Mouse (Mus musculus) kidney, adult 8-10 months (tissue): ENCODE data around the gene Impg1.

ENCODE experiments used
- DNase-seq, 2 experiments: peaks; one replicate each; pipeline ENCODE4 v3.0.0; 2022

Gene Impg1

DNA sequence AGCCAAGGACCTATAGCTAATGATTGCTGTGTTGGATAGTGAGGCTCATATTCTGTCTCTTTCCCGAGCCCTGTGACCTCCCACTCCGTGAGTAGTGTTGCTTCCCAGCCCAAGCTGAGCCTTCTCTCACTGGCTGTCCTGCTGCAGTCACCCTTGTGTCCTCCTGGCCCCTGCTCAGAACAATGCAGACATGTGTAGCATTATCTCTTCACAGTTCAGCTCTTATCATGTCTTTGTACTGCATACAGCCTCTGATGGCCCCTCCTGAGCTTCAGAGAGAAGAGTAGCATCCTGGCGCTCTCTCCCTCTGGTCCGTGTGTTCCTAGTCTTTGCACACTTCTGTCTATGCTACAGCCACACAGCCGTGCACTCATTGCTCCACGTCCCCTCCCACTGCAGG lies 187.5 kb downstream of the Impg1 start:
- no peak for DNase-seq

DNA sequence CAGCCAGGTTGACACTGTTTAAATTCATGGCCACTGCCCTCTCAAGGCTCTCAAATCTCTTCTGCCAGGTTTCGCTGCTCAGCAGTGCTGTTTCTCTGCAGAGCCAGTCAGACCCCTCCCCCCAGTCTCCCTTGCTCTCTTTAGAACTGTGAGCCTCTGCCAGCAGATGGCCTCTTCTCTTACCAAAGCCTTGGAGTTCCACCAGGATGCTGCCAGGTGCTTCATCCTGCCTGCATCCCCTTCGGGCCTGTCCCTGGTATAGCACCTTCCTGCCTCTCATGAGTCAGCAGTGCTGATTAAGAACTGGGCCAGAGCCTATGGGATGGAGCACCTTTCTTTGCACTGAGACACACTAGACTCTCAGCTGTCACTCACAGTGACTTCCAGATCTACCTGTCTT lies 188.1 kb downstream of the Impg1 start:
- no peak for DNase-seq

GRCm38 (mm10) chr9:80275772-80276134 lies 189.5 kb downstream of the Impg1 start:
- no peak for DNase-seq

GRCm38 (mm10) chr9:80275053-80275771 lies 190.1 kb downstream of the Impg1 start:
- no peak for DNase-seq

GRCm38 (mm10) chr9:80272951-80273350 lies 192.3 kb downstream of the Impg1 start:
- DNase-seq, result no peak

GRCm38 (mm10) chr9:80269596-80269995 lies 195.7 kb downstream of the Impg1 start:
- peak; percentile 43 to 63 for DNase-seq

- no peak for DNase-seq
Measured at GRCm38 (mm10) chr9:80266507-80266906, 198.8 kb downstream of the Impg1 start.

DNA sequence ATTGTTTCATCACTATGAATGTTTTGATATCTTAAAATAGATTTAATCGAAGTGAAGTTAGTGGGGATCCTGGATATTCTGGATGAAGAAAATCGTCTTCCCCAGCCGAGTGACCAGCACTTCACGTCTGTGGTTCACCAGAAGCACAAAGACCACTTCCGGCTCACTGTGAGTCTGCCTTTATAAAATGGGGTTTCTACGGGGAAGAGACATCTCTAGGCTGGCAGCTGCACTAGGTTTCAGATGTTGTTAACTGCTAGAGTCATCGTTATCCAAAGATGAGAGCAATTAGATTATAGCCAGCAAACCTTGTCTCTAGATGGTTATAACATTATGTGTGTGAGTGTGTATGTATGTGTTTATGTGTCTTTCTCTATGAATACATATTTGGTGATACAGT lies 199.2 kb downstream of the Impg1 start:
- DNase-seq, result no peak
